Mouse (Mus musculus) cerebellum, adult 18-20 months (tissue): ENCODE data around the gene Tceanc2.
A peak's percentile ranks its signal among the peaks of the same experiment; 100 is the strongest.

ENCODE experiments used
- DNase-seq, 2 experiments: peaks; one replicate each; pipeline ENCODE4 v3.0.0; 2021

Tceanc2 gene

GRCm38 (mm10) chr4:107178182-107178829 lies 610 bp downstream of the Tceanc2 start, which contains the start of gene Tmem59:
Gene Tmem59 (plus strand): TSS chr4:107178399.
- peak; percentile 98 to 99 for DNase-seq

- DNase-seq: no peak
These were observed 1.4 kb downstream of the Tceanc2 start for GRCm38 (mm10) chr4:107177506-107177905.

- no peak for DNase-seq
These were observed 11.1 kb downstream of the Tceanc2 start for GRCm38 (mm10) chr4:107167798-107168197.

- no peak for DNase-seq
These were observed 12.2 kb downstream of the Tceanc2 start for GRCm38 (mm10) chr4:107166700-107167099.

- peak; percentile 72 to 79 for DNase-seq
These were observed 14.9 kb downstream of the Tceanc2 start for GRCm38 (mm10) chr4:107163756-107164587.

GRCm38 (mm10) chr4:107163341-107163740 lies 15.6 kb downstream of the Tceanc2 start:
- no peak for DNase-seq

GRCm38 (mm10) chr4:107160181-107160580 lies 18.7 kb downstream of the Tceanc2 start:
- no peak for DNase-seq

- no peak for DNase-seq
These were observed 19.6 kb downstream of the Tceanc2 start for GRCm38 (mm10) chr4:107159166-107159773.

GRCm38 (mm10) chr4:107156983-107157401 lies 21.9 kb downstream of the Tceanc2 start:
- no peak for DNase-seq

GRCm38 (mm10) chr4:107152571-107152970 lies 26.3 kb downstream of the Tceanc2 start:
- DNase-seq: no peak

- DNase-seq: no peak
These were observed 27.9 kb downstream of the Tceanc2 start for GRCm38 (mm10) chr4:107150991-107151390.

GRCm38 (mm10) chr4:107143511-107143910 lies 35.4 kb downstream of the Tceanc2 start:
- no peak for DNase-seq

- no peak for DNase-seq
These were observed 38.9 kb downstream of the Tceanc2 start for GRCm38 (mm10) chr4:107139836-107140631.

GRCm38 (mm10) chr4:107138948-107139835 lies 39.7 kb downstream of the Tceanc2 start:
- no peak for DNase-seq

GRCm38 (mm10) chr4:107136531-107136930 lies 42.4 kb downstream of the Tceanc2 start:
- no peak for DNase-seq

- DNase-seq: peak; percentile 15 to 23
These were observed 43.3 kb downstream of the Tceanc2 start for GRCm38 (mm10) chr4:107135663-107136062.

- DNase-seq: no peak
These were observed 44.0 kb downstream of the Tceanc2 start for GRCm38 (mm10) chr4:107134891-107135290.

- DNase-seq: no peak
These were observed 48.4 kb downstream of the Tceanc2 start for GRCm38 (mm10) chr4:107130534-107130933.

- DNase-seq: no peak
These were observed 49.5 kb downstream of the Tceanc2 start for GRCm38 (mm10) chr4:107129373-107129772.

- peak; percentile 57 to 64 for DNase-seq
These were observed 50.8 kb downstream of the Tceanc2 start for GRCm38 (mm10) chr4:107127901-107128669.
